Mouse (Mus musculus): ENCODE data around the gene Dcbld2.

The Dcbld2 gene

DNA sequence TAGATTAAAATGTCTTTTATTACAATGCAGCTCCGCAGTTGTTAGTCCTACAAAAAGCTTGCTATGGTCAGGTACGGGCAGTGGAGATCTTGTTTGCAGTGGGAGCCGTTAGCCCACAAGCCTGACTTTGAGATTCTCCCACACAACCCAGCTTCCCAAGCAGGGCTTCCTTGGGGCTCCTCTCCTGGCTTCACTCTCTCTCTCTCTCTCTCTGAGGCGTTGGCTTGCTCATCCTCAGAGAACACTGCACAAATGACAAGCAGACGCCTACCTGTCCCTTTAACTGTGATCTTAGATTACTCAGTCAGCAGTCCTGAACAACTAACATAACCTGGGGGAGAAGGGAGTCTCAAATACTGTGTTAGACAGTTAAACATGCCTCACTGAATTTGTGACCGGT is 79.6 kb downstream of the Dcbld2 start:
- no peak for DNase-seq (ENCODE audit: low spot score)

DNA sequence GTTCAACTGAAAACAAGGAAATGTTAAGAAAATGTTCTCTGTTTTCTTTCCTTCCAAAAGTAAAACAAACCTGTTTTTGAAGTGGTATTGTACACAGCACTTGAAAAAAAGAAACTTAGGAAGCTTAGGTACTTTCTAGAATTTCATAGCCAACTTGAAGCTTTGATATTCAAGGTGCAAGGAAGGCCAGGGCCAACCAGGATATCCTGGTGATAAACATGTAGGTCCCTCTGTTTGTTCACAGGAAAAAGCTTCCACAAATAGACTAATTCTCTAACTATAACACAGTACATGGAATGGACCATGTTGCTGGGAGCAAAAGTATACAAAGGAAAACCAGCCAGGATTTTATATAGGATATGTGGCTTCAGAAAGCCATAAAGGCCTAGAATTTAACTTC is 88.5 kb downstream of the Dcbld2 start:
- no peak for DNase-seq (ENCODE audit: low spot score)

DNA sequence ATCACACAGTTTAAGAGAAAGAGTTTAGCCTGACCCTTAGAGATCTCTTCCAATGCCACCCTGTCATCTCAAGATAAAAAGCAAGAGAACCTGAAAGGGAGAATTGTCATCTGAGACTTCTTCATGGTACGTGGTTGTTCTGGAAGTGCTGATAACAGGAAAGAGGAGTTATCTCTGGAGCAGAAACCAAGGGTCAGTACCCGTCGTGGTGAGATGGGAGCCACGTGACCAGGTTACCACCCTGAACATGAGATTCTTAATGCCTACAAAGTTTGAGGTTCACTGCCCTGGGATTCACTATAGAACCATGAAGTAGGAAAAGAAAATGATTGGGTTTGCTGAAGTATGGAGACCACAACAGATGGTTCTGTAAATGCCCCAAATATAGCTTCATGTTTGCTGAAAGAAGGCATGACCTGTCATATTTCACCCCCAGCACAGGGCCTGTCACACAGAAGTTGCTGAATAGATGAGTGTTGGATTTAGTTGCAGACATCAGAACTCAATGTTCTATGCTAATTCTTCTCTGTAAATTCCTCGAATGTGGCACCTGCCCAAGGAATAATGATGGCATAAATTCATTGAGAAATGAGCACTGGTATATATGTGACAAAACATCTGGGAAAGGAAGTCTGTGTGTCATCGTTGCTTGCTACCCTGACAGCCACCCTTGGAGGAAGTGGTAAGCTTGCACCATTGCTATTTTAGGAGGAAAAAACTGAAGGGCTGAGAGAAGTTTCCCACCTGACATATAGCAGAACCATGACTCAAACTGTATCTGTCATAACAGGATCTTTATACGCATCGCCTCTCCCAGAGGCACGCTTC is 89.9 kb downstream of the Dcbld2 start:
- DNase-seq (ENCODE audit: low spot score): no peak

DNA sequence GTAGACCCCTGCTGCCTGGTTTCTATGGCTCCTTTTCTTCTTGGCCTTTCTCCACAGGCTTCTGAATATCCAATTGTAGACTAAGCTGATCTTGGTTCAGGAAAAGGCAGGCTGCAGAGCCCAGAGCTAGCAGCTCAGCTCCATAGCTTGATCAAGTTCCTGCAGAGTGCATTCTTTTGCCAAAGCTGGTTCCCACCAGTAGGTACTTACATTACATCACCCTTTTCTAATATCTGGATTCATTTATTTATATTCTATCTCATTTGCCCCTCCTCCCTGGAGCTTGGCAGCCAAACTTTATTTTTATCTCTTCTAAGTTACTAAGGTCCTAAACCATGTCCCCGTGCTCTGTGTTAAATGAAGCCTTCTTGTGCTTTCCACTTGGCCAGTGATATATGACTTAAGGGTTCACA is 90.9 kb downstream of the Dcbld2 start:
- DNase-seq (ENCODE audit: low spot score): no peak

DNA sequence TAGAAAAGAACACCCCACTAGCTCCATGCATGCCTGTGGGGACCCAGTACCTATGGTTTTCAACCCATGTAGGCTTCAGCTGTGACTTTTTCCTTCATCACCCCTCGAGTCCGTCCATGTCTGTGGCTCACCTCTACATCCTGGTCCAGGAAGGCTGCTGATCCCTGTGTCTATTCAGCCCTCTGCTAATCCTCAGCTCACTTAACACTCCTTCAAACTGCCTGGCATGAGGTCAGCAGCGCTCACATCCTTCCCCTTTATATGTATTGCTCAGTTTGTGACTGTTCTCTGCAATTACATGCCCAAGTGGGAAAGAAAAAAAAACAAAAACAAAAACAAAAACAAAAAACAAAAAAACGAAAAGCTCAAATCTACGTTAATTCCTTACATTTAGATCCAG is 91.4 kb downstream of the Dcbld2 start:
- no peak for DNase-seq (ENCODE audit: low spot score)

DNA sequence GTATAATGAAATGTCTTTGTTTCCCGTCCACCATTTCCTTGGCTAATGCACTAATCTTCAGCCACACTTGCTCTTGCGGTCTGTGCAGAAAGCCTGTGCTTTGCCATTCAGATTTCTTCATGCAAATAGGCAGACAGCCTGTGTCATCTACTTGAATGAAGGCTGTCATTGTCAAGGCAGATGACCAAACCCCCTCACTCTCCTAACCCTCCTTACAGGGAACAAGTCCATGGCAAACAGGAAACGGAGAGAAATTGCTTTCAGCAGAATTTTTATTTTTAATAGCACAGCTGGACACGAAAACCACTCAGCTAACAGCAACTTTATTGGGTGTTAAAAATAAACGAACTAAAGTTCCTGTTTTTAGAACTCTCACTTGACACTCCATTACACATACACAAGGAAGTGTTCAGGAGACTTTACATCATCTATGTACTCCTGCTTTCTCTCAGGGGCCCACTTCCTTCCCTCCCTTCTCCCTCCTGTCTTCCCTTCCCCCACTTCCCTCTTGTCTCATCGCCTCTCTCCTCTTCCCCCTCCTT is 93.6 kb downstream of the Dcbld2 start:
- DNase-seq (ENCODE audit: low spot score): no peak

DNA sequence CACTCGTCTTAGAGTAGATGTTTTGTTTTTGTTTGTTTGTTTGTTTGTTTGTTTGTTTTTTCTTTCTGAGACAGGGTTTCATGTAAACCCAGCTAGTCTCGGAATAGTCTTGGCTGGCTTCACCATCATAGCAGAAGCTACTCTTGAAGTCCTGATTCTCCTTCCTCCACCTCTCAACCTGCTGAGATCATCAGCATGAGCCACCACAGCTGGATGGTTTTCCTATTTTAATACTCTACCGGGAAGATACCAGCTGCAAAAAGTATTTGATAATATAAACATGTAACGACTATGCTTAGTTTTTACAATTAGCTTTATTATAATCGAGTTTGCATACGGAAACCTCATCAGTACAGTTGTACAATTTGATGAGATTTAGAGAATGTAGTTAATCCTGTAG is 94.3 kb downstream of the Dcbld2 start:
- DNase-seq (ENCODE audit: low spot score): no peak

DNA sequence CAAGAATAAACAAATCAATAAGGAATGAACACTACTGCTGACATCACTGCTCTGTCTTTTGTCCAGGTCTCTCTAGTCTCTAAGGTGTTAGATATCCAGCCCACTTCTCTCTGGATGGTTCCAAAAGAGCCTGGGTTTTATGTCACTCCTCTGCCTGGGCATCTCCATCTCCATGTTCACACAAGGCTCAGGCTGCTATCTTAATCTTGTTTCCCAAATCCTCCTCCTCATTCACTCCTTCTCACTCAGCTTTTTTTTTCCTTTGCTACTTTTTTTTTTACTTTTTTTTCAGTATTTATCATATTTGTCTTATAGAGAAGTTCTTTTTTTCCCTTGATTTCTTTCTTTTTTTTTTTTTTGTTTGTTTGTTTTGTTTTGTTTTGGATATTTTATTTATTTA is 96.7 kb downstream of the Dcbld2 start:
- no peak for DNase-seq (ENCODE audit: low spot score)

DNA sequence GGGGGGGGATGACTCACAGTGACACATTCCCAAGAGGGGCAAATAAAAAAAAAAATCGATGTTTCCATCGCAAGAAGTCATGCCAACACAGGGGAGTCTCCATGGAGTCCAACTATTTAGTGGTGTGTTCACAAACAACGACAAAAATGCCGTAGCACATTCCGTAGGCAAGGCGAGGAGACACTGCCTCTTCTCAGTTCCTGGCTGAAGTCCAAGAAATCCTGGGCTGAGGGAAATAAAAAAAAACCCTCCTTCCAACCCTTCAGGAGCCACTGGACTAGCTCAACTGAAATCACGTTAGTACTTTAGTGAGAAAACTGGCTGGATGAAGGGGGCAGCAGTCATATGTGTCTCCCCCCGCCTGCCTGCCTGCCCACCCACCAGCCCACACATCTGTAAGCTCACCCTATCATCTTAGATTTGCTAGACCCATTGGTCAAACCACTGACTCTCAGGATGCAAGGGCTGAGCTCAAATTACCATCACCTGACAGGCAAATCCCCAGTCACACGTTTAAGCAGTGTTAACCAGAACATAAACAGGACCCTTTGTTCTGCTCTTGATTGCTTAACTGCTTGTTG is 104.0 kb downstream of the Dcbld2 start:
- peak; percentile 65 for DNase-seq (ENCODE audit: low spot score)

DNA sequence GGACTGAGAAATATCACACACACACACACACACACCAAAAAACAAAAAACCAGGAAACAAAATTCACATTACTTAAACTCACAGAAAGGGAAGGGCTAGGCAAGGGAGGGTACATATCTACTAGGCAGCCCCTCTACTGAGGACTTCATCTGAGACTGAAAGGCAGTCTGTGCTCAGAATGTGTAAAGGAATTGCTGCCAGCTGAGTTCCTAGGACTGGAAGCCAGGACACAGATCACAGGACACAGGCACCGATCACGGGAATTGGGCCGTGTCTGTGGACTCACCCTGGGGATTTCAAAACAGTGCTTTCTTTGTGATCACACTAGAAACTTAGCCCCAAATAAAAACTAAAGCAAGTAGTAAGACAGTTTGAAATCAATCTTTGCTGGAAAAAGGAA is 104.6 kb downstream of the Dcbld2 start:
- peak; percentile 84 for DNase-seq (ENCODE audit: low spot score)

DNA sequence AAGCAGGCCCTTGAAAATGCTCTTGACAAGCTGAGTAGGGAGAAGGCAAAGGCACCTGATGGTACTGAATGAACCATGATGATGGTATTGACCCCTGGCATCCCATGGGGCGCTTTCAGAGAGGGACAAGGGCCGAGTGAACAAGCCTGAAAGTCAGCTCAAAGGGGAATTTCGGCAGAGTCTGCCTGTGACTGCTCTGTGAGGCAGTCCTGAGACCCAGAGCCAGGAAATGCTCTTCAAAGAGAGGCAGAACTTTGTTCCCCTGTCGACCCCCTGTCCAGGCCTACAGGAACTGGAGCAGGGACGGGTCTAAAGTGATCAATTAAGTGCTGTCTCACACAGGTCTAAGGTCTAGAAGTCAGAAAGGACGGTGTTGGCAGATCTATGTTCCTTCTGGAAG is 105.5 kb downstream of the Dcbld2 start:
- peak; percentile 44 for DNase-seq (ENCODE audit: low spot score)

DNA sequence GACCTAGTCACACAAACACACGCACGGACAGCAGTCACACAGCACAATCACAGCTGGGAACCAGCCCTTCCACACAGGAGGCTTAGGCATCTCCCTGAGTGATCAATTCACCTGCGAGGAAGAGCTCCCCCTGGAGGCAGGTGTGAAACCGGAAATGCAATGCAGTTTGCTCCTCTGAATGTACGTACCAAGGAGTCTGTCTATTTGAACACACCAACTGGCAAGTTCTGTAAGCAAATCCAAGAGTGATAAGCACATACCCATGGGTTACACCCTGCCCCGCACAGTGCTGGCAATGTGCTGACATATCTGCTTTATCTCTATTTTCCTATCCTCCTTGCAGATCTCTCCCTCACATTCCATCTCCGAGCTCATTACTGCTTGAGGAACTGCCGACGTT is 106.3 kb downstream of the Dcbld2 start:
- DNase-seq (ENCODE audit: low spot score): no peak

DNA sequence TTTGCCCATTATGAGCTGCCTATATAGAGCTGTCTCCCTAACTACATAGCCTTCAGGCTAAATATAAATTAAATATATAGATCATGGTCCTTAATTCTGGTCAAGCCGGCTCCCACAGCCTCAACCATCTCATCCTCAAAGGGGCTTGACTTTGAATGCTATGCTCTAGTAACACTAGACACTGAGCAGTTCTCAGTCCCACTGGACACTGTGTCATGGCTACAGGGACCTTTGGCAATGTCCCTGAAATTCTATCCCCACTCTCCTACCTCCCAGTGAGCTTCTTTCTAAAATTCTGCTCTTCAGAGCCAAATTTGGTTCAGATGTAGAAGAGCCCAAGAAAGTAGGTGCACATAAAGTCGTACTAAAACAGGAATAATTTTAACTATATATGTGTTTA is 107.9 kb downstream of the Dcbld2 start:
- DNase-seq (ENCODE audit: low spot score): no peak

DNA sequence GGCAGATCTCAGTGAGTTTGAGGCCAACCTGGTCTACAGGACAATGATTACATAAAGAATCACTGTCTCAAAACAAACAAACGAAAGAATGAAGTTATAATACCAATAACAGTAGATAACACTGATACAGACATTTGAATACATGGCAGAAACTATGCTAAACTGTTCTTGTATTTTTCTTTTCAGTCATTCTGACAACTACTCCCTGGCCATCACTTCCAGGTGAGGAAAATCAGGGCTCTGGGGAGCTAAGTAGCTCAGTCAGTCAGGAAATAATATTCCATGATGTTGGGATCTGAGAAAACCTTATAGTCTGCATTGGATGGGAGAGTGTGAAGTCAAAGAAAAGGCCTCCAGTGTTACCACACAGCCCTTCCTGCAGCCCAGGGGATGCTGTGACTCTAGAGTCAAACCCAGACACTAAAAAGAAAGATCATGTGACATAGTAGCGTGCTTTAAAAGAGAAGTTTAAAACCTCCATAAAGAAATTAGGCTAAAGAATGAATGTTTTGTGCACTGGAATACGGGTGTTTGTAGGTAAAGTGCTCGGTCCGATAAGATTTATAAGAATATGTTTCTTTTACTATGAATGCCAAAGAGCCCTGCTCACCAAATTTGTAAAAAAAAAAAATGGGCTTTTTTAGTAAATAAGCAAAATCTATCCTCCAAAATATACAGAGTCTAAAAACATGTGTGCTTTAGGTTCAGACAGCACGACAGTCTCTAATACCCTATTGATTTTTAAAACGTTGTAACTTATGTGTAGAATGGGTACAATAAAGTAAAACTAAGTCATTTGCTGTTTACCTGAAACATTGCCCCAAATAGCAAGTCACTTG is 108.9 kb downstream of the Dcbld2 start:
- no peak for DNase-seq (ENCODE audit: low spot score)

All from adipocyte (in vitro differentiated cells).